Mouse (Mus musculus) kidney, adult 9 months (tissue): ENCODE results near the gene Mbnl1.

Experiments
- DNase-seq: peaks from one replicate; pipeline ENCODE4 v3.0.0; 2022

Mbnl1 gene

GRCm38 (mm10) chr3:60519337-60519736 is 46.7 kb downstream of the Mbnl1 start:
- DNase-seq = no peak

GRCm38 (mm10) chr3:60524127-60524526 is 51.5 kb downstream of the Mbnl1 start:
- DNase-seq = no peak

- DNase-seq = no peak
Observed at GRCm38 (mm10) chr3:60531286-60531685, 58.7 kb downstream of the Mbnl1 start.

- DNase-seq = no peak
Observed at GRCm38 (mm10) chr3:60531826-60532225, 59.2 kb downstream of the Mbnl1 start.

- no peak for DNase-seq
Observed at GRCm38 (mm10) chr3:60535224-60535623, 62.6 kb downstream of the Mbnl1 start.

GRCm38 (mm10) chr3:60537063-60537462 is 64.4 kb downstream of the Mbnl1 start:
- no peak for DNase-seq

- no peak for DNase-seq
Observed at GRCm38 (mm10) chr3:60538214-60538971, 65.8 kb downstream of the Mbnl1 start.

GRCm38 (mm10) chr3:60541121-60541520 is 68.5 kb downstream of the Mbnl1 start:
- no peak for DNase-seq

GRCm38 (mm10) chr3:60546196-60546595 is 73.6 kb downstream of the Mbnl1 start:
- no peak for DNase-seq

- no peak for DNase-seq
Observed at GRCm38 (mm10) chr3:60546904-60547303, 74.3 kb downstream of the Mbnl1 start.

GRCm38 (mm10) chr3:60550492-60550891 is 77.9 kb downstream of the Mbnl1 start:
- DNase-seq = no peak

- no peak for DNase-seq
Observed at GRCm38 (mm10) chr3:60551650-60552049, 79.0 kb downstream of the Mbnl1 start.

- DNase-seq = no peak
Observed at GRCm38 (mm10) chr3:60553011-60553410, 80.4 kb downstream of the Mbnl1 start.

- no peak for DNase-seq
Observed at GRCm38 (mm10) chr3:60556596-60556995, 84.0 kb downstream of the Mbnl1 start.

GRCm38 (mm10) chr3:60558252-60558862 is 85.7 kb downstream of the Mbnl1 start:
- DNase-seq = no peak

- DNase-seq = no peak
Observed at GRCm38 (mm10) chr3:60559762-60560161, 87.1 kb downstream of the Mbnl1 start.

- DNase-seq = no peak
Observed at GRCm38 (mm10) chr3:60563529-60564243, 91.1 kb downstream of the Mbnl1 start.

- DNase-seq = no peak
Observed at GRCm38 (mm10) chr3:60564244-60564643, 91.6 kb downstream of the Mbnl1 start.

GRCm38 (mm10) chr3:60565204-60565603 is 92.6 kb downstream of the Mbnl1 start:
- DNase-seq = no peak

- no peak for DNase-seq
Observed at GRCm38 (mm10) chr3:60565950-60566349, 93.3 kb downstream of the Mbnl1 start.

GRCm38 (mm10) chr3:60568171-60568684 is 95.6 kb downstream of the Mbnl1 start:
- DNase-seq = no peak

GRCm38 (mm10) chr3:60568801-60569568 is 96.4 kb downstream of the Mbnl1 start:
- no peak for DNase-seq

GRCm38 (mm10) chr3:60569781-60570180 is 97.2 kb downstream of the Mbnl1 start:
- no peak for DNase-seq
